Mouse (Mus musculus): ENCODE data around the gene Asb18.

Asb18 gene

DNA sequence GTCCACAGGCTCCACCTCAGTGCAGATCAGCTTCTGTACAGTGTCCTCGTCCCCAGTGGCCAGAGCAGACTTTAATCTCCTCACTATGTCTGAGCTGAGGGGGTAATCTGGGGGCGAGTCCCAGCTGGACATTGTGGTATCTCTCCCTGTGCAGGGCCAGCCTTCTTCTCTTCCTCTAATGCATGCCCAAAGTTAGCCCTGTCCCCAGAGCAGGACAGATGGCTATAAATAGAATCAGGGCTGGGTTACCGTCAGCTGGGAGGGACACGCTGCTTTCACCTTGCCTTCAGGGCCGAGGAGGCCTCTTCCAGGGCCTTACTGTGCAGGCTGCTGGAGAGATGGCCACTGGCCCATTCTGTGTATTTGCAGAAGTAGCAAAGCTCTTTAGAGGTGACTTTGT is at the start of gene Asb18:
Gene Asb18 (minus strand): TSS at position 221 of the 400 bp plus-strand sequence.
- DNase-seq (ENCODE audit: low spot score) = no peak

GRCm38 (mm10) chr1:90060599-90060998 is 46.1 kb upstream of the Asb18 start:
- DNase-seq (ENCODE audit: low spot score) = no peak

- DNase-seq (ENCODE audit: low spot score) = no peak
Observed at GRCm38 (mm10) chr1:90060054-90060453, 45.6 kb upstream of the Asb18 start.

GRCm38 (mm10) chr1:90054991-90055390 is 40.5 kb upstream of the Asb18 start:
- DNase-seq (ENCODE audit: low spot score) = no peak

GRCm38 (mm10) chr1:90051347-90051746 is 36.9 kb upstream of the Asb18 start:
- no peak for DNase-seq (ENCODE audit: low spot score)

GRCm38 (mm10) chr1:90050046-90050739 is 35.7 kb upstream of the Asb18 start:
- DNase-seq (ENCODE audit: low spot score) = no peak

- DNase-seq (ENCODE audit: low spot score) = no peak
Observed at GRCm38 (mm10) chr1:90028305-90028704, 13.8 kb upstream of the Asb18 start.

DNA sequence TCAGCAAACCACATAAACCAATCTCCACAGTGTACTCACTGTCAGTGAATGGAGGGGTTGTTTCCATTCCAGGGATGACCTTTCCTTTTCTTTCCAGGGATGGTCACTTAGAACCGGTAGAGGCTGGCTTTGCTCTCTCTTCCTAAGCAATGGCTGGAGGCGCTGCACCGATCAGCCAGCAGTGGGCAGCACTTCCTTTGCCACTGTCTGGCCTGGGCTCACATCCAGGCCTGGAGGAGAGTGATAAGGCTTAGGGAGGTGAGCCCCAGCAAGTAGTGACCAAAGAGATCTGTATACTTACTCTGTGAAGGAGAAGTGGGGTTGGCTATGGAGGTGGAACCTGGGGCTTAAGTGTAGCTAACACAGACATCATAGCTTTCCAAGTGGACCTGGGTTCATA is 12.5 kb upstream of the Asb18 start:
- DNase-seq (ENCODE audit: low spot score) = no peak

DNA sequence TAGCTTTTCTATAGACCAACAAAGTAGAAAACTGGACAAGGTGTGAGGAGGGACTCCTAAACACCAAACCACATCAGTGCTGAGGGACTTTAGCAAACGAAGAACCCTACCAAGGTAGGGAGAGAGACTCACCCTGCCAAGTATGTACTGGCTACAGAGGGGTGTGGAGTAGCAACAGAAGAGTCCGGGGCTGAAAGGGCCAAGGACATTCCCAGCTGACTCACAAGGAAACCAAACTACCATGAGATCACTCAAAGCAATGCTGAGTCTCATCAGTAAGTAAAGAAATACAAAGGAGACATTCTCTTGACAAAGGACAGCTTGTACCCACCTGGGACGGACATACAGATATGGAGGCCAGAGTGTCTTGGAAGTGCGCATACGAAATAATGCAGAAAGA is 5.9 kb upstream of the Asb18 start:
- no peak for DNase-seq (ENCODE audit: low spot score)

GRCm38 (mm10) chr1:90018071-90018470 is 3.6 kb upstream of the Asb18 start:
- DNase-seq (ENCODE audit: low spot score) = no peak

DNA sequence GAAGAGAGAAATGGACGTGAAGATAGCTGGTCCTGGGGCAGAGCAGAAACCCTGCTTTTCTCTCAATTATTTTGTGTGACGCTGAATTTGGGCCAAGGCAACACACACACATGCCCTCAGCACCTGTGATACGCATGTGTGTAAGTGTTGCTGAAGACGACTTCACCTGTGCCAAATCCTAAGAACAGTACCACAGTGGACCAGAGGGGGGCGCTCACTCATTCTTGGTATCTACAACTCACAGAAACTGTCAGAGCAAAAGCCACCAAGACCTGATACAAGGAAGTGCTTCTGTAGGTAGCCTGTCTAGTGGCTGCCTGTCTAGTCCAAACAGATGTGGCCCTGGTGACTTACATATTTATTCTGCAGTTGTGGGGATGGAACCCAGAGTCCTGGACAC is 1.2 kb downstream of the Asb18 start:
- no peak for DNase-seq (ENCODE audit: low spot score)

DNA sequence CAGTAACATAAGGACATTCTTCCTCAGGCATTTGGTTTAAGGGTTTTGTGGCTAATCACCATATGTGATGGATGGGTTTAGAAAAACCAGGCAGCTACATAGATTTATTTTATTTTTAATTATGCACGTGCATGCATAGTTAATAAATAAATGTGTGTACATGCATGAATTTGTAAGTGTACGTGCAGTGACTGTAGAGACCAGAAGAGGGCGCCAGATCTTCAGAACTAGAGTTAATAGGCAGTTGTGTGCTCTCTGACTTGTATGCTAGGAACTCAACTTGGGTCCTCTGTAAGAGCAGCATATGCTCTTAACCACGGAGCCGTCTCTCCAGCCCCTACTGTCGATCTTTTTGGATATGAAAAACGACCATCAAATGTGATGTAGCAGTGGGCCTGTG is 1.6 kb downstream of the Asb18 start:
- no peak for DNase-seq (ENCODE audit: low spot score)

- no peak for DNase-seq (ENCODE audit: low spot score)
Observed at GRCm38 (mm10) chr1:90012168-90012567, 2.3 kb downstream of the Asb18 start.

- no peak for DNase-seq (ENCODE audit: low spot score)
Observed at GRCm38 (mm10) chr1:90010077-90010476, 4.4 kb downstream of the Asb18 start.

- no peak for DNase-seq (ENCODE audit: low spot score)
Observed at GRCm38 (mm10) chr1:90009188-90009587, 5.3 kb downstream of the Asb18 start.

- DNase-seq (ENCODE audit: low spot score) = no peak
Observed at GRCm38 (mm10) chr1:90006666-90007065, 7.8 kb downstream of the Asb18 start.

DNA sequence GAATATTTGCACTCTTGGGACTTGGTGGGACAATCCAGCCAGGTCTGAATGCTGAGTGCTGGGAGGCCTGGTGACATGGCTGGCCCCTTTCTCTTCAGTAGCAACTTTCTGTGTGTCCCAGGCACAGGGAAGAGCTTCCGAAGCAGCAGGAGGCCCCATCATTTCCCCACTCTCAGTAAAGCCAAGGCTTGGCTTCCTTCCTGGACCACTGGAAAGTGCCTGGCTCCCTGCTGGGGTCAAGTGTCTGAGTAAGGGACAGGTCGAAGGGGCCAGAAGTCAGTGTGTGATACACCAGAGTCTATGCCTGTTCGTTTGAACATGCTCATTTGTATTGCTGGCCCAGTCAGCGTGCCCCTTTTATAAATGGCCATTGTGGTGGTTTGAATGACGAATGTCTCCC is 13.5 kb downstream of the Asb18 start:
- DNase-seq (ENCODE audit: low spot score) = no peak

DNA sequence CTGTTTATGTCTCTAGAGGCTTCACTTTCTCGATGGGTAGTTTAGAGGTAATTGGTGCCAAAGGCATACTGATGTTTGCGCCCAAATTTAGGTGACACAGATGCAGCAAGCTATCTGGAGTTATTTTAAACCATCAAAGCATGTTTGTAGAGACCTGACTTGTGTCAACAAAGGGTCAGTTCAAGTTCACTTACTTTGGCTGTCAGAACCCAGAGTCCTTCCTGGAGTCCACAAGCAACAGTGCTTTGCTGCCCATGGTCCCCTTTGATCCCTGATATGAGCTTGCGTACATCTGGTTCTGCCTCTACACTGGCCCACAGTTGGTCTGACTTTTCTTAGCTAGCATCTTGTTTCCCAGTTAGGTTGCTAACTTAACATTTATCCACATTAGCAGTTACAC is 14.6 kb downstream of the Asb18 start:
- no peak for DNase-seq (ENCODE audit: low spot score)

DNA sequence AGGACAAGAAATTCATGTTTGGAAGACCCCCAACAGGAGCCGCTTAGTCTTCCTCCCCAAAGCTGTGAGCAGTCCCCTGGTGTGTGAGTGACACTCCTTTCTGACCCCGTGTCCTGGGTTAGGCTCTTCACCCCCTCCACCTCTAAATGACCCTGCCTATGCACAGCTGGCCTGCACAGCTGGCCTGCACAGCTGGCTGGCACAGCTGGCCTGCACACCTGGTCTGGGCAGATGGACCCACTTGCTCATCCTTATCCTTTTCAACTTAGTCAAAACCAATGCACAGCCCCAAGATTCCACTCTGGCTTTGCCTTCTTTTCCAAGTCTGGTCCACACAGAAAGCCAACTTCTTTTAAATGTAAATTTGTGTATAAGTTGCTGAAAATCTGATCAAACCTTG is 15.8 kb downstream of the Asb18 start:
- no peak for DNase-seq (ENCODE audit: low spot score)

DNA sequence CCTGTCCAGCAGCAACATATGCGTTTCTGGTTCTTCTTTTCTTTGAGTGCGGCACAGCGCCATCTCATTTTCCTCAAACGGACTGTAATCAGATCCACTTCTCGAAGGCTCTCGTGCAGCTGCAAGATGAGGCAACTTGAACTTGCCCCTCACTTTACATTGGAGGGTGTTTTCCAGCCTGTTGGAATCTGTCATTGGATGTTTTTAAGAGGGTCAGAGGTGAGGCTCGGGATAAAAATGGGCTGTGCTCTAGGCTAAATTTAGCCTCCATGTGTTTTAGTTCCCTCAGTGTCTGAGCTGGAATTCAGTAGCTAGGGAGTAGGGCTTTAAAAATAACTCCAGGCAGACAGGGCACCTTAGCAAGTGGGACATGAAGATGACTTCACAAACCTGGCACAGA is 16.4 kb downstream of the Asb18 start:
- no peak for DNase-seq (ENCODE audit: low spot score)

DNA sequence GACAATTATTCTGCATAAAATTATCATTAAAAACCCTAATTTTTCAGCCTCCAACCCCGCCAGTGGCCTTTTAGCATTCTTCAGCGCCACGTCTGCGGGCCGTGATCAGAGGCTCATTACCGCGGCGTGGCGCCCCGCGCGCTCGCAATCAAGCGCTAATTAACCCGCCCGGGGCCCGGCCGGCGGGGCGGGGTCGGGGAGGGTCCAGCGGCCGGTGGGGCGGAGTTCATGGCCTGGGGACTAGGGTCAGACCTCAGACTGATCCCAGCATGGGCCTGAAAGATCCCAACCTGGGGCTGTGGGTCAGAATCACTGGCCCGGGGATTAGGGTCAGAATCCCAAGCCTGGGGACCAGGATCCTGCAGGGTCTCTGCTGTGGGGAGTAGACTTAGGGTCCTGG is 22.2 kb downstream of the Asb18 start:
- DNase-seq (ENCODE audit: low spot score) = no peak

DNA sequence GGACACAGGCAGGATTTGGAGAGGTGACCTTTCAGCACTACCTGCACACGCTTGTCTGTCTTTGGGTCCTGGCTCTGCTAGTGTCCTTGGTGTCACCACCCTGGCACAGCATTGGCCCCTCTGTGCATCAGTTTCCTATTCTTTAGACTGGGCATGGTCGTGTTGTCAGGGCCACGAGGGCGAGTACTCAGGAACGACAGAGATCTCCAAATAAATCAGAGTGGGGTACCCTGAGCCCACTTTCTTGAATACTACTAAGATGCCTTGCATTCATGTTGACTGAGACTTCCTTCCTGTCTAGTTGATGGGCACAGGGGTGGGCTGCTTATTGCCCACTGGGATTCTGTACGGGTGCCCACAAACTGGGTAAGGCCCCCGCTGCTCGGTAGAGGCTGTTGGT is 37.2 kb downstream of the Asb18 start:
- DNase-seq (ENCODE audit: low spot score) = no peak

- DNase-seq (ENCODE audit: low spot score) = no peak
Observed at GRCm38 (mm10) chr1:89976411-89976810, 38.1 kb downstream of the Asb18 start.

GRCm38 (mm10) chr1:89974541-89974940 is 39.9 kb downstream of the Asb18 start:
- DNase-seq (ENCODE audit: low spot score) = no peak

DNA sequence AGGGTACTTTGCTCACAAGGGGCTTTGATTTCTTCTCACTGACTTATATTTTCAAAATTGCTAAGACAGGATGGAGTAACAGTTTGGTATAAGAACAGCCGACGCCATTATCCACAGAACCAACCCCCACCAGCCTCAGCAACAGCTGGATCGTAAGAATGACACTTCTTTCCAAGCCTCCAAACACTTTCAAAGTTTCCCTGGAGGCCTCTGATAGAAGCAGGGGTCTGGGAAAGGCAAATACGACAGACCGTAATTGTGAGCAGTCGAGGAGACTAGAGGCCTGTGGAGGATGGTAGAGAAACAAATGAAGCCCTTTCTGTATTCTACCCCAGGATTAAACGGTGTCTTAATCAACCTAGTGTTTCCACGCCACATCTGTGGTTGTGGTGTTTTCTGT is 42.6 kb downstream of the Asb18 start:
- DNase-seq (ENCODE audit: low spot score) = no peak

Measured in urinary bladder, postnatal 10 days (tissue).